ENCODE assay signal across 22 mouse cellular contexts in genomic region chr2:160628666-160629527, GRCm38 (mm10). TPM values are rescaled to one million over a fixed set of nuclear protein-coding genes. Genes with fewer than 3 reads are reported as not detected.
A peak's percentile ranks its signal among the peaks of the same experiment; 100 is the strongest.
DNase-seq lines count a peak whose midpoint lies in the region; ATAC-seq lines count a peak whose summit lies in the region.
"Had no signal": no experiment of that assay in that cellular context is flagged by ENCODE, and none has a peak within 500 bp of the region (broad histone marks: within the 10 kb centered on the region; RNA-seq: fewer than 3 reads in every experiment).

No protein-coding gene starts in this region.

- no peak overlapping the region for H3K9ac ChIP-seq in heart, embryonic 12.5 days
- H3K9ac ChIP-seq in heart, embryonic 11.5 days (ENCODE audit: low read depth, low read length): no peak overlapping the region
- no peak overlapping the region for H3K9ac ChIP-seq in liver, embryonic 16.5 days (ENCODE audit: low read depth, low read length)
- no peak overlapping the region for H3K9ac ChIP-seq in kidney, embryonic 15.5 days
- H3K9ac ChIP-seq: forebrain, postnatal 0 days; lung, embryonic 14.5 days had no signal

- H3K27me3 ChIP-seq in heart, embryonic 12.5 days (replicated peaks): no peaks in the 10 kb centered on the region
- H3K27me3 ChIP-seq in heart, embryonic 11.5 days (ENCODE audit: control insufficient read depth, insufficient read depth, low read length): no peaks in the 10 kb centered on the region
- peaks cover 2% of the 10 kb centered on the region for H3K27me3 ChIP-seq in liver, embryonic 16.5 days (ENCODE audit: control insufficient read depth, insufficient read depth, low read depth, low read length)
- no peaks in the 10 kb centered on the region for H3K27me3 ChIP-seq in kidney, embryonic 15.5 days

- peak; percentile 68 for DNase-seq in A20 (ENCODE audit: low read depth, low spot score)
- DNase-seq: adrenal gland, adult 8-10 months; cerebellum, adult 2 months; cerebellum, postnatal 14 days; forebrain, postnatal 0 days; gastrocnemius, postnatal 14 days; kidney, adult 18-20 months; kidney, postnatal 36 days; layer of hippocampus, postnatal 36 days; left cerebral cortex, postnatal 4 days; lung, embryonic 14.5 days; lung, postnatal 36 days; midbrain, embryonic 14.5 days had no signal

- H3K27ac ChIP-seq in heart, embryonic 12.5 days (ENCODE audit: poor library complexity, severe bottlenecking): no peak overlapping the region
- H3K27ac ChIP-seq in heart, embryonic 11.5 days (ENCODE audit: low read depth, low read length): no peak overlapping the region
- no peak overlapping the region for H3K27ac ChIP-seq in liver, embryonic 16.5 days (ENCODE audit: low read length)
- no peak overlapping the region for H3K27ac ChIP-seq in kidney, embryonic 15.5 days
- H3K27ac ChIP-seq: forebrain, embryonic 10.5 days had no signal

- H3K36me3 ChIP-seq in heart, embryonic 12.5 days: no peaks in the 10 kb centered on the region
- no peaks in the 10 kb centered on the region for H3K36me3 ChIP-seq in heart, embryonic 11.5 days (ENCODE audit: control insufficient read depth, insufficient read depth, low read length)
- no peaks in the 10 kb centered on the region for H3K36me3 ChIP-seq in liver, embryonic 16.5 days (ENCODE audit: control insufficient read depth, insufficient read depth)
- H3K36me3 ChIP-seq in kidney, embryonic 15.5 days: no peaks in the 10 kb centered on the region
- H3K36me3 ChIP-seq: forebrain, embryonic 10.5 days had no signal

- peak; percentile 51; the same call in 1 of the 2 replicates for ATAC-seq in heart, embryonic 12.5 days (ENCODE audit: insufficient number of reproducible peaks, low FRiP score)
- ATAC-seq in heart, embryonic 11.5 days (replicated peaks; ENCODE audit: insufficient number of reproducible peaks, low FRiP score, low TSS enrichment): no peak
- ATAC-seq in erythroblast, adult 5-6 weeks (replicated peaks; ENCODE audit: low FRiP score, poor library complexity, severe bottlenecking): peak; percentile 46; the same call in 1 of the 2 replicates
- ATAC-seq in liver, embryonic 16.5 days (ENCODE audit: low read depth): peak; percentile 71
- ATAC-seq in kidney, embryonic 15.5 days (replicated peaks; ENCODE audit: low FRiP score): no peak
- ATAC-seq in erythroid progenitor cell, adult 5-6 weeks (replicated peaks; ENCODE audit: low FRiP score, poor library complexity, severe bottlenecking): no peak
- ATAC-seq: CD4-positive, CD25-positive, alpha-beta regulatory T cell, adult 4 months; forebrain, postnatal 0 days; hindbrain, embryonic 16.5 days had no signal

- H3K4me3 ChIP-seq in heart, embryonic 12.5 days: no peak overlapping the region
- H3K4me3 ChIP-seq in heart, embryonic 11.5 days (ENCODE audit: low read depth, low read length): no peak overlapping the region
- no peak overlapping the region for H3K4me3 ChIP-seq in liver, embryonic 16.5 days (ENCODE audit: low read depth, low read length)
- no peak overlapping the region for H3K4me3 ChIP-seq in kidney, embryonic 15.5 days (replicated peaks)
- H3K4me3 ChIP-seq: forebrain, embryonic 10.5 days had no signal

- no peak overlapping the region for H3K4me2 ChIP-seq in heart, embryonic 12.5 days
- no peak overlapping the region for H3K4me2 ChIP-seq in heart, embryonic 11.5 days
- H3K4me2 ChIP-seq in liver, embryonic 16.5 days (ENCODE audit: low read depth, low read length): no peak overlapping the region
- no peak overlapping the region for H3K4me2 ChIP-seq in kidney, embryonic 15.5 days
- H3K4me2 ChIP-seq: lung, embryonic 14.5 days had no signal

- WGBS in heart, embryonic 12.5 days: 73% methylated on average over 12 of the region's 12 CpGs
- 78% methylated on average over 12 of the region's 12 CpGs for WGBS in heart, embryonic 11.5 days (ENCODE audit: insufficient replicate concordance)
- 75% methylated on average over 12 of the region's 12 CpGs for WGBS in liver, embryonic 16.5 days (ENCODE audit: insufficient replicate concordance)
- 90% methylated on average over 12 of the region's 12 CpGs for WGBS in kidney, embryonic 15.5 days

- no peaks in the 10 kb centered on the region for H3K4me1 ChIP-seq in heart, embryonic 12.5 days (replicated peaks)
- no peaks in the 10 kb centered on the region for H3K4me1 ChIP-seq in heart, embryonic 11.5 days (ENCODE audit: control insufficient read depth, insufficient read depth, low read length)
- peaks cover 10% of the 10 kb centered on the region for H3K4me1 ChIP-seq in liver, embryonic 16.5 days (ENCODE audit: control insufficient read depth, low read depth, low read length)
- no peaks in the 10 kb centered on the region for H3K4me1 ChIP-seq in kidney, embryonic 15.5 days
- H3K4me1 ChIP-seq: forebrain, embryonic 10.5 days had no signal

- no peaks in the 10 kb centered on the region for H3K9me3 ChIP-seq in heart, embryonic 12.5 days (replicated peaks)
- no peaks in the 10 kb centered on the region for H3K9me3 ChIP-seq in heart, embryonic 11.5 days (replicated peaks; ENCODE audit: control insufficient read depth, low read length)
- no peaks in the 10 kb centered on the region for H3K9me3 ChIP-seq in liver, embryonic 16.5 days (replicated peaks; ENCODE audit: control insufficient read depth, low read length)
- no peaks in the 10 kb centered on the region for H3K9me3 ChIP-seq in kidney, embryonic 15.5 days (replicated peaks)
- H3K9me3 ChIP-seq: forebrain, embryonic 10.5 days had no signal

RNA-seq across cellular contexts. Expression of gene Top1, which starts 16.8 kb away (rescaled TPM):
- 60.1 and 63.9 TPM in 2 replicates for polyA plus RNA-seq in heart, embryonic 12.5 days (2016; fragmentation: Nextera tagmentation; extraction: Ambion mirVana)
- 53.2 and 65.4 TPM in 2 replicates for polyA plus RNA-seq in heart, embryonic 11.5 days (2014; fragmentation: Nextera tagmentation; extraction: Ambion mirVana)
- total RNA-seq in erythroblast, adult 5-6 weeks (2015; ENCODE audit: low replicate concordance): 145 and 146 TPM in 2 replicates
- 336 and 395 TPM in 2 replicates for total RNA-seq in erythroblast, adult 5-6 weeks (2017; ENCODE audit: low replicate concordance)
- 55.7 and 60.3 TPM in 2 replicates for polyA plus RNA-seq in liver, embryonic 16.5 days (2015; fragmentation: Nextera tagmentation; extraction: Ambion mirVana)
- polyA plus RNA-seq in kidney, embryonic 15.5 days (2015; fragmentation: Nextera tagmentation; extraction: Ambion mirVana): 92.2 and 95.1 TPM in 2 replicates
- 104 and 114 TPM in 2 replicates for total RNA-seq in erythroid progenitor cell, adult 5-6 weeks (2015; ENCODE audit: low replicate concordance)
- total RNA-seq in erythroid progenitor cell, adult 5-6 weeks (2017; ENCODE audit: low replicate concordance): 172 and 184 TPM in 2 replicates

Comparison
In these comparisons a context has a peak if more than half of its experiments do, and no peak if none do; other contexts are left out.
1. ATAC-seq: peak in heart, embryonic 12.5 days (single experiment), erythroblast, adult 5-6 weeks (single experiment) and liver, embryonic 16.5 days (single experiment); none in heart, embryonic 11.5 days (single experiment), kidney, embryonic 15.5 days (single experiment) and erythroid progenitor cell, adult 5-6 weeks (single experiment).